Mouse (Mus musculus) megakaryocyte, embryonic 14.5 days (primary cell): Measurements from ENCODE around the gene Defb43. TPM values are rescaled to one million over a fixed set of nuclear protein-coding genes. Genes with fewer than 3 reads are reported as not detected.

Experiments
- H3K27me3 ChIP-seq: replicated peaks from 2 replicates; pipeline ENCODE3; 2012; ENCODE audit warnings: inconsistent platforms
- H3K36me3 ChIP-seq: replicated peaks from 2 replicates; pipeline ENCODE3; 2012; ENCODE audit warnings: low read length, inconsistent platforms, mixed read lengths
- H3K4me1 ChIP-seq: 2 replicates; pipeline ENCODE4 v1.6.1; 2012; ENCODE audit warnings: inconsistent platforms
- H3K4me3 ChIP-seq: replicated peaks from 2 replicates; pipeline ENCODE3; 2012; ENCODE audit warnings: moderate library complexity, mild to moderate bottlenecking, inconsistent platforms
- H3K9me3 ChIP-seq: 2 replicates; pipeline ENCODE4 v1.6.1; 2012; ENCODE audit warnings: inconsistent platforms
- FLI1 ChIP-seq: IDR thresholded peaks from 2 replicates; pipeline ENCODE4 v1.6.1; 2012; ENCODE audit warnings: low read length, inconsistent platforms, mixed read lengths
- GATA1 ChIP-seq: IDR thresholded peaks from 3 replicates; pipeline ENCODE4 v1.6.1; 2012; ENCODE audit warnings: mixed read lengths, low read length, inconsistent platforms, borderline replicate concordance
- polyA plus RNA-seq: library from polyadenylated mRNA; stranded (reverse); fragments of >175 nt; gene quantifications from 2 replicates; pipeline ENCODE4 v1.2.3, GENCODE M21; 2012; ENCODE audit warnings: low replicate concordance; ENCODE audit not compliant: insufficient read depth

The Defb43 gene
- not detected in 2 replicates for polyA plus RNA-seq

- no peaks in the 10 kb centered on the region for H3K4me1 ChIP-seq
- no peak within 1 kb of the TSS for H3K4me3 ChIP-seq
- H3K36me3 ChIP-seq = no peaks in the 10 kb centered on the region
- peaks cover 18% of the 10 kb centered on the region for H3K9me3 ChIP-seq
- peaks cover 6% of the 10 kb centered on the region for H3K27me3 ChIP-seq
- TF ChIP-seq GATA1 (no peak), FLI1 (no peak)
Observed at GRCm38 (mm10) chr14:63011471-63011870, at the start of gene Defb43. Defb43 (plus strand) TSS chr14:63011771.

- TF ChIP-seq FLI1 (no peak), GATA1 (no peak)
- Histone ChIP-seq H3K36me3 (peaks cover 3% of the 10 kb centered on the region), H3K9me3 (peaks cover 5% of the 10 kb centered on the region; the same call in 1 of the 2 replicates), H3K4me1 (no peaks in the 10 kb centered on the region), H3K4me3 (no peak overlapping the region), H3K27me3 (peaks cover 19% of the 10 kb centered on the region)
Observed at GRCm38 (mm10) chr14:62963632-62964031, 47.9 kb upstream of the Defb43 start.

- Histone ChIP-seq H3K4me1 (no peaks in the 10 kb centered on the region), H3K9me3 (no peaks in the 10 kb centered on the region)
- no peak for TF ChIP-seq FLI1
- TF ChIP-seq GATA1 = no peak
Observed at GRCm38 (mm10) chr14:62965342-62965741, 46.2 kb upstream of the Defb43 start.

GRCm38 (mm10) chr14:62965811-62966520 lies 45.6 kb upstream of the Defb43 start:
- Histone ChIP-seq H3K36me3 (no peaks in the 10 kb centered on the region), H3K4me1 (no peaks in the 10 kb centered on the region), H3K4me3 (no peak overlapping the region), H3K9me3 (no peaks in the 10 kb centered on the region), H3K27me3 (peaks cover 28% of the 10 kb centered on the region)
- TF ChIP-seq FLI1 (no peak), GATA1 (no peak)

More at GRCm38 (mm10) chr14:62965342-62965741, 46.2 kb upstream of the Defb43 start:
- H3K27me3 ChIP-seq = peaks cover 26% of the 10 kb centered on the region
- no peak overlapping the region for H3K4me3 ChIP-seq
- no peaks in the 10 kb centered on the region for H3K36me3 ChIP-seq

- Histone ChIP-seq H3K4me3 (no peak overlapping the region), H3K4me1 (peaks cover 2% of the 10 kb centered on the region; the same call in 1 of the 2 replicates), H3K36me3 (no peaks in the 10 kb centered on the region), H3K27me3 (peaks cover 27% of the 10 kb centered on the region), H3K9me3 (no peaks in the 10 kb centered on the region)
- TF ChIP-seq GATA1 (no peak), FLI1 (no peak)
Observed at GRCm38 (mm10) chr14:62975046-62975445, 36.5 kb upstream of the Defb43 start.

- Histone ChIP-seq H3K27me3 (peaks cover 8% of the 10 kb centered on the region), H3K4me1 (peaks cover 2% of the 10 kb centered on the region; the same call in 1 of the 2 replicates), H3K9me3 (no peaks in the 10 kb centered on the region), H3K4me3 (no peak overlapping the region), H3K36me3 (no peaks in the 10 kb centered on the region)
- TF ChIP-seq FLI1 (no peak), GATA1 (no peak)
Observed at GRCm38 (mm10) chr14:62979815-62980214, 31.8 kb upstream of the Defb43 start.

GRCm38 (mm10) chr14:62984410-62984809 lies 27.2 kb upstream of the Defb43 start, which contains the start of gene Defb48:
Defb48 (minus strand) TSS chr14:62984510.
- TF ChIP-seq FLI1 (no peak), GATA1 (no peak)
- Histone ChIP-seq H3K9me3 (peaks cover 7% of the 10 kb centered on the region; the same call in 1 of the 2 replicates), H3K36me3 (no peaks in the 10 kb centered on the region), H3K4me1 (0 out of 2 replicates have a peak, but pooled peaks cover 2% of the 10 kb centered on the region), H3K27me3 (no peaks in the 10 kb centered on the region), H3K4me3 (no peak within 1 kb of the TSS)

- no peak overlapping the region for H3K4me3 ChIP-seq
- no peaks in the 10 kb centered on the region for H3K36me3 ChIP-seq
- TF ChIP-seq GATA1 = no peak
- no peak for TF ChIP-seq FLI1
- H3K9me3 ChIP-seq = peaks cover 9% of the 10 kb centered on the region; the same call in 1 of the 2 replicates
- H3K4me1 ChIP-seq = no peaks in the 10 kb centered on the region
- peaks cover 25% of the 10 kb centered on the region for H3K27me3 ChIP-seq
Observed at GRCm38 (mm10) chr14:62991271-62991670, 20.3 kb upstream of the Defb43 start.

GRCm38 (mm10) chr14:62991849-62992510 lies 19.6 kb upstream of the Defb43 start:
- Histone ChIP-seq H3K36me3 (no peaks in the 10 kb centered on the region), H3K9me3 (peaks cover 9% of the 10 kb centered on the region; the same call in 1 of the 2 replicates), H3K4me3 (no peak overlapping the region), H3K27me3 (peaks cover 27% of the 10 kb centered on the region), H3K4me1 (no peaks in the 10 kb centered on the region)
- TF ChIP-seq GATA1 (no peak), FLI1 (no peak)

- no peak for TF ChIP-seq GATA1
- no peak for TF ChIP-seq FLI1
- Histone ChIP-seq H3K36me3 (no peaks in the 10 kb centered on the region), H3K27me3 (peaks cover 33% of the 10 kb centered on the region), H3K4me3 (no peak within 1 kb of the TSS), H3K9me3 (no peaks in the 10 kb centered on the region; the same call in 1 of the 2 replicates), H3K4me1 (peaks cover 7% of the 10 kb centered on the region)
Observed at GRCm38 (mm10) chr14:62997777-62998176, 13.8 kb upstream of the Defb43 start, which contains the start of gene Defb47. Defb47 (plus strand) TSS chr14:62998077.
